Mouse (Mus musculus): Measurements from ENCODE around the gene Elovl7. TPM values are rescaled to one million over a fixed set of nuclear protein-coding genes. Genes with fewer than 3 reads are reported as not detected.
A peak's percentile ranks its signal among the peaks of the same experiment; 100 is the strongest.

Elovl7 gene
- polyA plus RNA-seq, 1 experiment from 2014 or later: 21.4 TPM

GRCm38 (mm10) chr13:108251106-108251505, 36.9 kb downstream of the Elovl7 start:
- no peak for ATAC-seq (ENCODE audit: insufficient number of reproducible peaks, low FRiP score, low TSS enrichment, low read depth)
- no peak overlapping the region for H3K4me2 ChIP-seq
- no peaks in the 10 kb centered on the region for H3K36me3 ChIP-seq
- 51% methylated on average over 5 of the region's 5 CpGs for WGBS
- H3K27ac ChIP-seq: no peak overlapping the region
- H3K9me3 ChIP-seq: no peaks in the 10 kb centered on the region
- no peaks in the 10 kb centered on the region for H3K27me3 ChIP-seq
- H3K4me3 ChIP-seq: no peak overlapping the region
- H3K9ac ChIP-seq: no peak overlapping the region
- no peaks in the 10 kb centered on the region for H3K4me1 ChIP-seq

DNA sequence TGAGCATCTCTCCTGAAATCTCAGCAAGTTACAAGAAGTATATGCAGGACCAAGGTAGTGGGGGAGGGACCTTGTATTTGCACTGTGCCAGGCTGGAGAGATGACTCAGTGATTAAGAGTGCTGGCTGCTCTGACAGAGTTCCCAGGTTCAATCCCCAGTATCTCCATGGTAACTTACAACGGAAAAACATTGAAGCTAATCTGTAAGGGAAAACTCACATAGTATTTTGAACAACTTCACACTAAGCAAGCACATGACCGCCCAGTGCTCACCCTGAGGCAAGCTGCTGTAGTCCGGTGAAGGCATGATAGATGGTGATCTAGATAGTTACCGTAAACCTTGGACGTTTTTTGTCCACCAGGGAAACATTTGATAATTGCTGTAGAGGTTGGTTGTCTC, 39.8 kb downstream of the Elovl7 start:
- Histone ChIP-seq H3K9me3 (no peaks in the 10 kb centered on the region), H3K4me1 (no peaks in the 10 kb centered on the region), H3K27me3 (no peaks in the 10 kb centered on the region), H3K36me3 (no peaks in the 10 kb centered on the region), H3K4me3 (no peak overlapping the region), H3K9ac (no peak overlapping the region), H3K4me2 (no peak overlapping the region), H3K27ac (no peak overlapping the region)
- no peak for ATAC-seq (ENCODE audit: insufficient number of reproducible peaks, low FRiP score, low TSS enrichment, low read depth)
- 76% methylated on average over 5 of the region's 5 CpGs for WGBS

- H3K9ac ChIP-seq: no peak overlapping the region
- H3K4me2 ChIP-seq: no peak overlapping the region
- no peak overlapping the region for H3K4me3 ChIP-seq
- no peaks in the 10 kb centered on the region for H3K9me3 ChIP-seq
- ATAC-seq (ENCODE audit: insufficient number of reproducible peaks, low FRiP score, low TSS enrichment, low read depth): no peak
- no peak overlapping the region for H3K27ac ChIP-seq
- WGBS: 70% methylated on average over 8 of the region's 8 CpGs
- H3K4me1 ChIP-seq: no peaks in the 10 kb centered on the region; the same call in 1 of the 2 replicates
- H3K36me3 ChIP-seq: no peaks in the 10 kb centered on the region
- H3K27me3 ChIP-seq: no peaks in the 10 kb centered on the region
These were observed 48.8 kb downstream of the Elovl7 start for GRCm38 (mm10) chr13:108263042-108263441.

GRCm38 (mm10) chr13:108265394-108265793, 51.2 kb downstream of the Elovl7 start:
- ATAC-seq (ENCODE audit: insufficient number of reproducible peaks, low FRiP score, low TSS enrichment, low read depth): no peak
- Histone ChIP-seq H3K27ac (no peak overlapping the region), H3K4me2 (no peak overlapping the region), H3K9ac (no peak overlapping the region), H3K9me3 (no peaks in the 10 kb centered on the region), H3K4me3 (no peak overlapping the region), H3K4me1 (no peaks in the 10 kb centered on the region; the same call in 1 of the 2 replicates), H3K36me3 (no peaks in the 10 kb centered on the region), H3K27me3 (no peaks in the 10 kb centered on the region)
- WGBS: 55% methylated on average over 4 of the region's 4 CpGs

DNA sequence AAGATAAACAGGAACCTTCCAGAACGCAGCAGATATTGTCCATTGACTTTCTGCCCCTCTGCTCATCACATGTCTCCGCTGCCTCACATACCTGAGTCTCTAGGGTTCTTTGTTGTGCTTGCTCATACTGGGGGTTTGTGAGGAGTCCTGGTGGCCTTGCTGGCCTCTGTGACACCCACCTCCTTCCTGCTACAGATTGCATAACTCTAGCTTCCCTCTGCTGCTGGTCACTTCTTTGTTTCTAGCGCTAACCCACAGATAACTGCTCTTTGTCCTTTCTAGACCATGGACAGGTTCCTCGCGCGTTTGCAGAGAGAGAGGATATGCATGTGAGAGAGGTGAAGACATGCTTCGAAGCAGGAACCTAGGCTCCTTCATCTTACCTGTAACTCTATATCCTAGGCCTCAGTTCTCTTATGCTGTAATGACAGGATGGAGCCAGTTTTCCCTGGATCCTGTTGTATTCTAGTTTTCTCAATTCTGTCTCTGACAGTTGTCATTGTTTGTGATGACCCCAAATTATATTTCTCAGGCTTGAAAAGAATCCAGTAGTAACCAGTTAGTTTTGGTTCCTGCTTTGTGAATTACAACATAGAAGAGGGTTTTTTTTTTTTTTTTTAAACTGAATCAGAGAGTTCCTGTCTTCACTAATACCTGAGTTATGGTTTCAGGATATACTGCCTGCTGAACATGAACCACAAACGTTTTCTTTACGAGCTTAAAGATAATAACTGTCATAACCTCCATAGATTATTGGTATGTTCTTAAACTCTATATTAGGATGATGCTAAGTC, 53.8 kb downstream of the Elovl7 start:
- H3K4me1 ChIP-seq: peaks cover 11% of the 10 kb centered on the region
- no peaks in the 10 kb centered on the region for H3K9me3 ChIP-seq
- no peak overlapping the region for H3K4me2 ChIP-seq
- H3K9ac ChIP-seq: no peak overlapping the region
- H3K27me3 ChIP-seq: no peaks in the 10 kb centered on the region
- ATAC-seq (ENCODE audit: insufficient number of reproducible peaks, low FRiP score, low TSS enrichment, low read depth): no peak
- no peak overlapping the region for H3K27ac ChIP-seq
- H3K36me3 ChIP-seq: no peaks in the 10 kb centered on the region
- 67% methylated on average over 9 of the region's 9 CpGs for WGBS
- no peak overlapping the region for H3K4me3 ChIP-seq

- ATAC-seq (ENCODE audit: insufficient number of reproducible peaks, low FRiP score, low TSS enrichment, low read depth): no peak
- Histone ChIP-seq H3K4me1 (peaks cover 14% of the 10 kb centered on the region), H3K36me3 (no peaks in the 10 kb centered on the region), H3K9ac (no peak overlapping the region), H3K9me3 (no peaks in the 10 kb centered on the region), H3K27ac (no peak overlapping the region), H3K4me3 (no peak overlapping the region), H3K27me3 (no peaks in the 10 kb centered on the region), H3K4me2 (no peak overlapping the region)
- WGBS: 25% methylated on average over 7 of the region's 7 CpGs
These were observed 57.4 kb downstream of the Elovl7 start for GRCm38 (mm10) chr13:108271458-108272148.

GRCm38 (mm10) chr13:108272332-108272731, 58.1 kb downstream of the Elovl7 start:
- no peak overlapping the region for H3K4me3 ChIP-seq
- WGBS: 38% methylated on average over 8 of the region's 8 CpGs
- H3K4me2 ChIP-seq: no peak overlapping the region
- H3K36me3 ChIP-seq: no peaks in the 10 kb centered on the region
- no peak overlapping the region for H3K9ac ChIP-seq
- H3K27me3 ChIP-seq: no peaks in the 10 kb centered on the region
- H3K27ac ChIP-seq: no peak overlapping the region
- no peak for ATAC-seq (ENCODE audit: insufficient number of reproducible peaks, low FRiP score, low TSS enrichment, low read depth)
- no peaks in the 10 kb centered on the region for H3K9me3 ChIP-seq
- peaks cover 14% of the 10 kb centered on the region for H3K4me1 ChIP-seq

DNA sequence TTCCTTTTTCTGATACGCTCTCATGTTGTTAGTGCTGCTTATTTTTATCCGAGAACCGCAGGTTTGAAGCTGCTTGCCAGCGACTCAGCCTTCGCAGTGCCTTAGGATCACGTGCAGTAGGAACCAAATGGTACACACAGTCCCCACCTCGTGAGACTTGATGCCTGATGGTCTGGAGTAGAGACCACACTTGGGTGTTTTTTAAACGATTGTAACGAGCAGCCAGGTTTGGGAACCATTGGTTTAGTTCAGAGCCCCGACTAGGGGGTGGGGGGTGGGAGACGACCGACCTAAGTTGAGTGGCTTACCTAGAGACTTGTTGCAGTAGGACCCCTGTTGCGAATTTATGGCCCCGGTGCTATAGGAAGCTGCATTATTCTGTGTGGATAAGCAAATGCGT, 58.8 kb downstream of the Elovl7 start:
- Histone ChIP-seq H3K4me3 (no peak overlapping the region), H3K9me3 (no peaks in the 10 kb centered on the region), H3K27ac (no peak overlapping the region), H3K4me2 (peak overlapping the region; percentile 19; the same call in 1 of the 2 replicates), H3K27me3 (no peaks in the 10 kb centered on the region), H3K9ac (no peak overlapping the region), H3K36me3 (no peaks in the 10 kb centered on the region), H3K4me1 (peaks cover 14% of the 10 kb centered on the region)
- WGBS: 35% methylated on average over 15 of the region's 15 CpGs
- ATAC-seq (ENCODE audit: insufficient number of reproducible peaks, low FRiP score, low TSS enrichment, low read depth): no peak

- peaks cover 14% of the 10 kb centered on the region for H3K4me1 ChIP-seq
- no peaks in the 10 kb centered on the region for H3K36me3 ChIP-seq
- no peak overlapping the region for H3K9ac ChIP-seq
- WGBS: 36% methylated on average over 5 of the region's 5 CpGs
- no peak overlapping the region for H3K27ac ChIP-seq
- no peak for ATAC-seq (ENCODE audit: insufficient number of reproducible peaks, low FRiP score, low TSS enrichment, low read depth)
- H3K27me3 ChIP-seq: no peaks in the 10 kb centered on the region
- H3K4me2 ChIP-seq: 0 out of 2 replicates have a peak overlapping the region, but pooled peaks have one; percentile 19
- no peak overlapping the region for H3K4me3 ChIP-seq
- H3K9me3 ChIP-seq: no peaks in the 10 kb centered on the region
These were observed 59.3 kb downstream of the Elovl7 start for GRCm38 (mm10) chr13:108273456-108273855.

DNA sequence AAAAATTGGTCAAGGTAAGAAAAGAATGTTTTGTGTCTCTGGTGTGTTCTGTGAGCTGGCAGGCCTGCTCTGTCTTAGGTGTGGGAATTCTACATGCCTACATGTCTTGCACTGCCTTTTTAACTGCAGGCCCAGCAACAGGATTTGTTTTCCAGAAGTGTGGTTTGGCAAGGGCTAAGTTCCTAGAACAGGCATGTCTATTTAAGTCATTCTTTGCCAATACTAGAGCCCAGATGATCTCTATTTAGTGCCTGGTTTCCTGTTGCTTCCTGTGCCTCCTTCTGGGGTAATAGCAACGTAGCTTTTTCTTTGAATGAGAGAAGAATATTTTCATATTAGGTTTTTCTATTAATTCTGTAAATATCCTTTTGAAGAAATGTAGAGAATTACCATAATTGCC, 62.4 kb downstream of the Elovl7 start:
- Histone ChIP-seq H3K9me3 (no peaks in the 10 kb centered on the region), H3K36me3 (no peaks in the 10 kb centered on the region), H3K9ac (no peak overlapping the region), H3K27ac (no peak overlapping the region), H3K27me3 (no peaks in the 10 kb centered on the region), H3K4me1 (peaks cover 14% of the 10 kb centered on the region), H3K4me2 (no peak overlapping the region), H3K4me3 (no peak overlapping the region)
- WGBS: 19% methylated on average over 1 of the region's 1 CpGs
- ATAC-seq (ENCODE audit: insufficient number of reproducible peaks, low FRiP score, low TSS enrichment, low read depth): no peak

DNA sequence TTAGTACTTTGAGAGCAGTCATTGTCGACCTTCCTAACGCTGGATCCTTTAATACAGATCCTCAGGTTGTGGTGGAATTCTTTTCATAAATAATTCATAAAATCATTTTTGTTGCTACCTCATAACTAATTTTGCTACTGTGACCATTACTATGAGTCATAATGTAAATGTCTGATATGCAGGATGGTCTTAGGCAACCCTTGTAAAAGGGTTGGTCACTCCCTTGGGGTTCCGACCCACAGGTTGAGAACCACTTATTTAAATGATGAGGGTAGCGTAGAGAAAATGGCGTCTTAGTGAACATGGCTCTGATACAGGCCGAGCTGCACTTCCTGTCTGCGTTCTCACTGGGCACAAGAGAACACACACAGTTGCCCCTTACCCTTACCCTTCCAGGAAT, 63.1 kb downstream of the Elovl7 start:
- no peaks in the 10 kb centered on the region for H3K9me3 ChIP-seq
- H3K4me1 ChIP-seq: peaks cover 10% of the 10 kb centered on the region
- H3K27ac ChIP-seq: no peak overlapping the region
- no peaks in the 10 kb centered on the region for H3K36me3 ChIP-seq
- WGBS: 77% methylated on average over 7 of the region's 7 CpGs
- no peak overlapping the region for H3K4me3 ChIP-seq
- H3K27me3 ChIP-seq: no peaks in the 10 kb centered on the region
- H3K4me2 ChIP-seq: no peak overlapping the region
- no peak for ATAC-seq (ENCODE audit: insufficient number of reproducible peaks, low FRiP score, low TSS enrichment, low read depth)
- no peak overlapping the region for H3K9ac ChIP-seq

DNA sequence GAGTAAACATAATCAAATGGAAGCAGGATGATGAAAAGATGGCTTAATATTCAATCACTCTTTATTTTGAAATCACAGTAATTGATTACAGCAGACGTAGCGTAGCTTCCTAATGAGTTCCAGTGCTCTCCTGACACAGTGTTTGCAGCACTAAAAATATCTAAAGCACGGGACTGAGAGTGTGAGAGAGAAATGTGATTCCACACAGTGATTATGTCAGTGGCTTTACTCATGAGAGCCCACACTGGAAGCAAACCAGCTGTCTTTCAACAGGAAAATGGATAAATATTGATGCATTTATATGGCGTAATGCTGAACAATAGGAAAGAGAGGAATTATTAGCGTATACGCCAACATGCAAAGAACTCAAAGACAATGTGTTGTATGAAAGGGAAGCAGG, 64.4 kb downstream of the Elovl7 start:
- WGBS: 48% methylated on average over 6 of the region's 6 CpGs
- Histone ChIP-seq H3K27me3 (no peaks in the 10 kb centered on the region), H3K27ac (no peak overlapping the region), H3K9me3 (no peaks in the 10 kb centered on the region), H3K4me3 (no peak overlapping the region), H3K9ac (no peak overlapping the region), H3K4me2 (no peak overlapping the region), H3K4me1 (no peaks in the 10 kb centered on the region), H3K36me3 (no peaks in the 10 kb centered on the region)
- ATAC-seq (ENCODE audit: insufficient number of reproducible peaks, low FRiP score, low TSS enrichment, low read depth): no peak

Measured in limb, embryonic 15.5 days (tissue).